Mouse (Mus musculus): Measurements from ENCODE around the gene Msx2. TPM values are rescaled to one million over a fixed set of nuclear protein-coding genes. Genes with fewer than 3 reads are reported as not detected.

Gene Msx2
- polyA plus RNA-seq, 1 experiment from 2014 or later: 1.6 TPM

DNA sequence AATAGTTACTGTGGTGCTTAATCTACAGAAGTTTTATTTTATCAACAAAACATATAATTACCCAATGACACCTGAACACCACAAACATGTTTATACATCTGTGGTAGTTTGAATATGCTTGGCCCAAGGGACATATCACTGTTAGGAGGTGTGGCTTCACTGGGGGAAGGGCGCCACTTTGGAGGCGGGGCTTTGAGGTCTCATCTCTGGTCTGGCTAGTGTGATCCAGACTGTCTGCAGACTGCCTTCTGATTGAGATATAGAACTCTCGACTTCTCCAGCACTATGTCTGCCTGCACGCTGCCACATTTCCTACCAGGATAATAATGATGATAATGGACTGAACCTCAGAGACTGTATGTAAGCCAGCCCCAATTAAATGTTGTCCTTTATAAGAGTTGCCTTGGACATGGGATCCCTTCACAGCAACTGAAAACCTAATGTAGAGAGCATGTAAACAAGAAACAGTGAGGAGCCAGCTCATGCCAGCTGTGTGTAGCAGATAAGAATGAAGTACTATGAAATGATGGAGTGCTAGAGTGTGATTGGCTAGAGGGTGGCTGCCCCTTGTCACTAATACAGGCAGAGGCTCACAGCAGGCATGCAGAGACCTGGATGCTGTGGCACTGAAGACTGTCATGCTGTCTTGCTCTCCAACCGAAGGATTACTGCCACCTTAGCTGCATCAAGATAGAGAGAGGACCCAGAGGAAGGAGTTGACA is 31.4 kb downstream of the Msx2 start:
- H3K4me2 ChIP-seq (replicated peaks): no peak overlapping the region
- WGBS: 66% methylated on average over 5 of the region's 5 CpGs

DNA sequence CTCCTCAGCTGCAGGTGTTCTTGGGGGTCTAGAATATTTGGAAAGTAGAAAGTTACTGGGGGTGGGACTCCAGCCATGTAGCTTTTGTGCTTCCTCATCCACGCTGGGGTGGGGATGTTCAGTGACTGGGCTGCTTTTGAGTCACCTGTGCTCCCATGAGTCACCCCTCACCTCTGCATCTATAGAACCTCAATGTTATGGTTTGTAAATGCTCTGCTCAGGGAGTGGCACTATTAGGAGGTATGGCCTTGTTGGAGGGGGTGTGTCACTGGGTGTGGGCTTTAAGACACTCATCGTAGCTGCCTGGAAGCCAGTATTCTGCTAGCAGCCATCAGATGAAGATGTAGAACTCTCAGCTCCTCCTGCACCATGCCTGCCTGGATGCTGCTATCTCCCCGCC is 32.9 kb downstream of the Msx2 start:
- Histone ChIP-seq H3K4me1 (replicated peaks) (peaks cover 3% of the 10 kb centered on the region), H3K27ac (no peak overlapping the region), H3K4me3 (replicated peaks) (no peak overlapping the region), H3K9me3 (no peaks in the 10 kb centered on the region), H3K27me3 (peaks cover 24% of the 10 kb centered on the region), H3K4me2 (replicated peaks) (no peak overlapping the region), H3K9ac (replicated peaks) (no peak overlapping the region), H3K36me3 (no peaks in the 10 kb centered on the region)
- 84% methylated on average over 3 of the region's 3 CpGs for WGBS
- no peak for ATAC-seq

More for the DNA sequence above, 31.4 kb downstream of the Msx2 start:
- Histone ChIP-seq H3K4me3 (replicated peaks) (no peak overlapping the region), H3K36me3 (no peaks in the 10 kb centered on the region), H3K27me3 (peaks cover 34% of the 10 kb centered on the region), H3K4me1 (replicated peaks) (peaks cover 3% of the 10 kb centered on the region), H3K27ac (no peak overlapping the region), H3K9me3 (no peaks in the 10 kb centered on the region), H3K9ac (replicated peaks) (no peak overlapping the region)
- ATAC-seq: no peak

GRCm38 (mm10) chr13:53426507-53426906 is 46.4 kb downstream of the Msx2 start:
- no peaks in the 10 kb centered on the region for H3K4me1 ChIP-seq (replicated peaks)
- no peaks in the 10 kb centered on the region for H3K36me3 ChIP-seq
- WGBS: 26% methylated on average over 7 of the region's 7 CpGs
- no peak overlapping the region for H3K9ac ChIP-seq (replicated peaks)
- no peak overlapping the region for H3K4me2 ChIP-seq (replicated peaks)
- ATAC-seq: no peak
- H3K4me3 ChIP-seq (replicated peaks): no peak overlapping the region
- H3K27ac ChIP-seq: no peak overlapping the region
- H3K9me3 ChIP-seq: 0 out of 2 replicates have a peak, but pooled peaks cover 4% of the 10 kb centered on the region
- no peaks in the 10 kb centered on the region for H3K27me3 ChIP-seq

- 77% methylated on average over 4 of the region's 4 CpGs for WGBS
- Histone ChIP-seq H3K27me3 (no peaks in the 10 kb centered on the region), H3K4me1 (replicated peaks) (no peaks in the 10 kb centered on the region), H3K4me2 (replicated peaks) (no peak overlapping the region), H3K9ac (replicated peaks) (no peak overlapping the region), H3K4me3 (replicated peaks) (no peak overlapping the region), H3K36me3 (no peaks in the 10 kb centered on the region), H3K9me3 (no peaks in the 10 kb centered on the region), H3K27ac (no peak overlapping the region)
- no peak for ATAC-seq
These were observed 51.7 kb downstream of the Msx2 start for GRCm38 (mm10) chr13:53421189-53421588.

DNA sequence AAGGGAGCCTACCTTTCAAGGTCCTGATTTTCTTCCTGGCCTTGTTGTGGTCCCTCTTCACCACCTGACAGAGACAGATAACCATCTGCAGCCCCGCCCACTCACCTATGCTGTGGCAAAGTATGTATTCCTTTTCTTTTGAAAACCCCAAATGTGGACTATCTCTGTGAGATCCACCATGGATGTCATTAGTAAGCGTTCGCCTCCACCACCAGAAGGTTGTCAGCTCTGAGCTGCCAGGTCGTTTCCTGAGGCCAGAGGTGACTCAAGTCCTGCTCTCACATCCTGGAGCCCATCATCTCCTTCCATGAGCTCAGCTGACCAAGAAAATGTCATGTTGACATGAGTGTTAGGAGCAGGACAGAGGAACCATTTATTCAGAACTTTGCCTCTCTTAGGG is 52.1 kb downstream of the Msx2 start:
- 73% methylated on average over 4 of the region's 4 CpGs for WGBS
- Histone ChIP-seq H3K4me3 (replicated peaks) (no peak overlapping the region), H3K4me2 (replicated peaks) (no peak overlapping the region)

GRCm38 (mm10) chr13:53419681-53420080 is 53.2 kb downstream of the Msx2 start:
- Histone ChIP-seq H3K27me3 (no peaks in the 10 kb centered on the region), H3K4me2 (replicated peaks) (no peak overlapping the region), H3K27ac (no peak overlapping the region), H3K4me1 (replicated peaks) (no peaks in the 10 kb centered on the region), H3K4me3 (replicated peaks) (no peak overlapping the region), H3K9ac (replicated peaks) (no peak overlapping the region), H3K36me3 (no peaks in the 10 kb centered on the region), H3K9me3 (no peaks in the 10 kb centered on the region)
- ATAC-seq: no peak
- WGBS: 92% methylated on average over 8 of the region's 8 CpGs

More for the DNA sequence above, 52.1 kb downstream of the Msx2 start:
- ATAC-seq: no peak
- Histone ChIP-seq H3K27me3 (no peaks in the 10 kb centered on the region), H3K27ac (no peak overlapping the region), H3K9ac (replicated peaks) (no peak overlapping the region), H3K9me3 (no peaks in the 10 kb centered on the region), H3K36me3 (no peaks in the 10 kb centered on the region), H3K4me1 (replicated peaks) (no peaks in the 10 kb centered on the region)

- Histone ChIP-seq H3K9me3 (no peaks in the 10 kb centered on the region), H3K4me3 (replicated peaks) (no peak overlapping the region), H3K27me3 (no peaks in the 10 kb centered on the region), H3K36me3 (no peaks in the 10 kb centered on the region), H3K9ac (replicated peaks) (no peak overlapping the region), H3K27ac (no peak overlapping the region), H3K4me1 (replicated peaks) (no peaks in the 10 kb centered on the region), H3K4me2 (replicated peaks) (no peak overlapping the region)
- no peak for ATAC-seq
- WGBS: 95% methylated on average over 6 of the region's 6 CpGs
These were observed 55.2 kb downstream of the Msx2 start for GRCm38 (mm10) chr13:53417701-53418100.

Other genes starting within 250 kb of the Msx2 start
- 1.9 and 3.5 TPM in 2 replicates for gene Ror2, start 186.9 kb downstream of the Msx2 start, polyA plus RNA-seq (2015; fragmentation: Nextera tagmentation; extraction: Ambion mirVana)
- gene Sptlc1, start 95.7 kb downstream of the Msx2 start, polyA plus RNA-seq (2015; fragmentation: Nextera tagmentation; extraction: Ambion mirVana): 27.4 and 28.7 TPM in 2 replicates